Comparison of ENCODE assay signal across 15 mouse cellular contexts in genomic region chr14:105556813-105557212, GRCm38 (mm10).
A peak's percentile ranks its signal among the peaks of the same experiment; 100 is the strongest.
DNase-seq lines count a peak whose midpoint lies in the region; ATAC-seq and TF ChIP-seq lines count a peak whose summit lies in the region.
"Had no signal": no experiment of that assay in that cellular context is flagged by ENCODE, and none has a peak within 500 bp of the region (broad histone marks: within the 10 kb centered on the region; RNA-seq: fewer than 3 reads in every experiment).

No protein-coding gene starts in this region.

- 67% methylated on average over 3 of the region's 3 CpGs for WGBS in intestine, postnatal 0 days
- WGBS in intestine, embryonic 15.5 days, result 62% methylated on average over 3 of the region's 3 CpGs

- H3K27ac ChIP-seq in intestine, postnatal 0 days (ENCODE audit: low read depth, low read length), result no peak overlapping the region
- no peak overlapping the region for H3K27ac ChIP-seq in intestine, embryonic 15.5 days
- H3K27ac ChIP-seq: hindbrain, postnatal 0 days; limb, embryonic 13.5 days; midbrain, embryonic 12.5 days had no signal

- no peak for ATAC-seq in intestine, postnatal 0 days
- no peak for ATAC-seq in intestine, embryonic 15.5 days
- ATAC-seq: hindbrain, postnatal 0 days had no signal

- H3K36me3 ChIP-seq in intestine, postnatal 0 days (ENCODE audit: control insufficient read depth, insufficient read depth), result no peaks in the 10 kb centered on the region
- H3K36me3 ChIP-seq in intestine, embryonic 15.5 days, result no peaks in the 10 kb centered on the region
- H3K36me3 ChIP-seq in E14TG2a.4 (ENCODE audit: insufficient read depth, low read length), result no peaks in the 10 kb centered on the region
- H3K36me3 ChIP-seq: limb, embryonic 13.5 days; midbrain, embryonic 12.5 days had no signal

- no peak overlapping the region for H3K4me2 ChIP-seq in intestine, postnatal 0 days (replicated peaks; ENCODE audit: low read depth)
- H3K4me2 ChIP-seq in intestine, embryonic 15.5 days (replicated peaks), result no peak overlapping the region
- H3K4me2 ChIP-seq: limb, embryonic 13.5 days; lung, embryonic 14.5 days; midbrain, embryonic 12.5 days had no signal

- peak; percentile 42 for TF ChIP-seq CTCF in intestine, postnatal 0 days (IDR thresholded peaks at IDR 0.05; ENCODE audit: low read depth)
- TF ChIP-seq CTCF in E14TG2a.4 (conservative IDR thresholded peaks at IDR 0.05; ENCODE audit: low read length), result 0 out of 2 replicates have a peak, but pooled peaks have one; percentile 10

- no peaks in the 10 kb centered on the region for H3K4me1 ChIP-seq in intestine, postnatal 0 days (replicated peaks; ENCODE audit: control insufficient read depth, insufficient read depth, low read length)
- no peaks in the 10 kb centered on the region for H3K4me1 ChIP-seq in intestine, embryonic 15.5 days (replicated peaks)
- H3K4me1 ChIP-seq in E14TG2a.4 (replicated peaks; ENCODE audit: low read depth, low read length), result no peaks in the 10 kb centered on the region
- H3K4me1 ChIP-seq: limb, embryonic 13.5 days; midbrain, embryonic 12.5 days had no signal

- H3K9me3 ChIP-seq in intestine, postnatal 0 days (ENCODE audit: control insufficient read depth), result no peaks in the 10 kb centered on the region
- no peaks in the 10 kb centered on the region for H3K9me3 ChIP-seq in intestine, embryonic 15.5 days
- no peaks in the 10 kb centered on the region for H3K9me3 ChIP-seq in E14TG2a.4 (ENCODE audit: low read length)
- H3K9me3 ChIP-seq: limb, embryonic 13.5 days; midbrain, embryonic 12.5 days had no signal

- H3K27me3 ChIP-seq in intestine, postnatal 0 days (replicated peaks; ENCODE audit: control insufficient read depth, insufficient read depth, low read length), result no peaks in the 10 kb centered on the region
- no peaks in the 10 kb centered on the region for H3K27me3 ChIP-seq in intestine, embryonic 15.5 days (replicated peaks)
- H3K27me3 ChIP-seq in E14TG2a.4 (ENCODE audit: insufficient read depth, low read length), result no peaks in the 10 kb centered on the region
- H3K27me3 ChIP-seq: midbrain, embryonic 12.5 days had no signal

- H3K9ac ChIP-seq in intestine, postnatal 0 days (ENCODE audit: low read depth, low read length), result no peak overlapping the region
- H3K9ac ChIP-seq in intestine, embryonic 15.5 days, result no peak overlapping the region
- H3K9ac ChIP-seq: limb, embryonic 13.5 days; lung, embryonic 14.5 days; midbrain, embryonic 12.5 days had no signal

- H3K4me3 ChIP-seq in intestine, postnatal 0 days (ENCODE audit: low read depth, low read length), result no peak overlapping the region
- no peak overlapping the region for H3K4me3 ChIP-seq in intestine, embryonic 15.5 days (replicated peaks)
- no peak overlapping the region for H3K4me3 ChIP-seq in E14TG2a.4 (replicated peaks; ENCODE audit: low read length)
- H3K4me3 ChIP-seq: limb, embryonic 13.5 days; midbrain, embryonic 12.5 days had no signal

- peak; percentile 51 for DNase-seq in 416B (ENCODE audit: low read depth)
- peak; percentile 32 to 33 for DNase-seq in adrenal gland, postnatal 36 days
- DNase-seq in neural tube, embryonic 10.5 days (ENCODE audit: extremely low spot score, low spot score), result no peak
- no peak for DNase-seq in thymus, postnatal 4 days
- DNase-seq: cerebellum, adult 9-10 months; heart, adult 11 months; heart, postnatal 14 days; lung, embryonic 14.5 days; thymus, adult 2 months had no signal

Comparison
In these comparisons a context has a peak if more than half of its experiments do, and no peak if none do; other contexts are left out.
1. DNase-seq: peak in 416B (single experiment) and adrenal gland, postnatal 36 days (2 of 2); none in neural tube, embryonic 10.5 days (single experiment) and thymus, postnatal 4 days (single experiment).